Mouse (Mus musculus) intestine, embryonic 16.5 days (tissue): Measurements from ENCODE around the gene Evi5. TPM values are rescaled to one million over a fixed set of nuclear protein-coding genes. Genes with fewer than 3 reads are reported as not detected.

Experiments used
- ATAC-seq: fragments of 200-750 bp; cut with Nextera tagmentation; 2 replicates; pipeline ENCODE4 v1.8.0; 2017; ENCODE audit warnings: moderate TSS enrichment, moderate library complexity
- H3K27ac ChIP-seq: fragments of 300-500 bp; sonication (generic); 2 replicates; pipeline ENCODE4 v1.5.1; 2014; ENCODE audit warnings: mild to moderate bottlenecking, low read length
- H3K27me3 ChIP-seq: fragments of 300-500 bp; sonication (generic); replicated peaks from 2 replicates; pipeline ENCODE4 v1.6.1; 2014; ENCODE audit warnings: low read length, control low read depth, mixed read lengths; ENCODE audit not compliant: control insufficient read depth, insufficient read depth
- H3K36me3 ChIP-seq: fragments of 300-500 bp; sonication (generic); 2 replicates; pipeline ENCODE4 v1.6.1; 2014; ENCODE audit warnings: low read length, control low read depth; ENCODE audit not compliant: control insufficient read depth, insufficient read depth
- H3K4me1 ChIP-seq: fragments of 300-500 bp; sonication (generic); 2 replicates; pipeline ENCODE4 v1.6.1; 2014; ENCODE audit warnings: low read length, control low read depth, mixed read lengths; ENCODE audit not compliant: control insufficient read depth, insufficient read depth
- H3K4me2 ChIP-seq: fragments of 300-500 bp; sonication (generic); 2 replicates; pipeline ENCODE4 v1.6.1; 2014; ENCODE audit warnings: low read depth, low read length, control low read depth
- H3K4me3 ChIP-seq: fragments of 300-500 bp; sonication (generic); 2 replicates; pipeline ENCODE4 v1.5.1; 2014; ENCODE audit warnings: mild to moderate bottlenecking, low read length
- H3K9ac ChIP-seq: fragments of 300-500 bp; sonication (generic); 2 replicates; pipeline ENCODE4 v1.6.1; 2014; ENCODE audit warnings: low read depth, low read length
- H3K9me3 ChIP-seq: fragments of 300-500 bp; sonication (generic); 2 replicates; pipeline ENCODE4 v1.6.1; 2016; ENCODE audit warnings: low read length, control low read depth; ENCODE audit not compliant: control insufficient read depth
- WGBS: fragments of 180-500 bp; shearing (Covaris S2); extraction: QIAGEN DNeasy Blood & Tissue Kit; methylation state at CpG from one replicate; pipeline ENCODE4 v1.1.7; 2014; 5-methylcytosine and 5-hydroxymethylcytosine counted together
- polyA plus RNA-seq: library from polyadenylated mRNA; unstranded; fragments of >200 nt; fragmentation: Nextera tagmentation; extraction: Ambion mirVana; gene quantifications from 2 replicates; pipeline ENCODE4 v1.2.1, GENCODE M21; 2015

The Evi5 gene
- polyA plus RNA-seq, 1 experiment from 2014 or later, result 53.4 TPM

DNA sequence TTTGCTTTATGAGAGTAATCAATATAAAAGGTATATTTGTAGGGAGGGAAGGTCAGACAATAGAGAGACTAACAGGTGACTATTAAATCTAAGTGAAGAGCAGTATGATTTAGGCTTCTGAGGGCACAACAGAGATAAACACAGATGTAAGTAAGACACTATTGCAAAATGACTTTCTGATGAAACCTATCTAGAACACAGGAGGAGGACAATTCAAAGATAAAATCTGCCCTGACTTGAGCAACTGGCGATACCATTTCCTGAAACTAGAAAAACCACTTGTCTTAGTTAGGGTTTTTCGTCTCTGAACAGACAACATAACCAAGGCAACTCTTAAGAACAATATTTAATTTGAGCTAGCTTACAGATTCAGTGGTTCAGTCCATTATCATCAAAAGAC is 19.4 kb downstream of the Evi5 start:
- H3K9ac ChIP-seq, result no peak overlapping the region
- H3K4me1 ChIP-seq, result peaks cover 17% of the 10 kb centered on the region
- H3K36me3 ChIP-seq, result no peaks in the 10 kb centered on the region
- H3K27ac ChIP-seq, result no peak overlapping the region
- no peaks in the 10 kb centered on the region for H3K27me3 ChIP-seq
- no peaks in the 10 kb centered on the region for H3K9me3 ChIP-seq
- H3K4me2 ChIP-seq, result no peak overlapping the region
- WGBS, result 64% methylated on average over 2 of the region's 2 CpGs
- ATAC-seq, result no peak
- no peak overlapping the region for H3K4me3 ChIP-seq

DNA sequence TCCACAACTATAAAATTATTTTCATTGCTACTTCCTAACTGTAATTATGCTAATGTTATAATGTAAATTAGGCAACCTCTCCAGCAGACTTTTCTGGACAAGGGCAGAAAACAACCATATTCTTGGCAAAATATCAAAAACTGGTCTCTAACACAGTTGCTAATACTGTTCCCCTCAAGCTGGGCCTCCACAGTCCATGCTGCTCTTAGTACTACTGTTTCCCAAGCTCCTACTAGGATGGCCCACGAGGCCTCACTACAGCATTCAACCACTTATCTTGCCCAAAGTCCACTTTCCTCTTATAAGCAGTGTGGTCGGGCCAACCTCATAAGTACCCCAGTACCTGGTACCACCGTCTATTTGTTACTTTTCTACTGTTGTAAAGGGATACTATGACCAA is 20.4 kb downstream of the Evi5 start:
- no peak overlapping the region for H3K4me3 ChIP-seq
- H3K27me3 ChIP-seq, result no peaks in the 10 kb centered on the region
- H3K4me2 ChIP-seq, result no peak overlapping the region
- ATAC-seq, result peak; percentile 74
- H3K27ac ChIP-seq, result peak overlapping the region; percentile 65; the same call in 1 of the 2 replicates
- H3K4me1 ChIP-seq, result peaks cover 17% of the 10 kb centered on the region
- H3K9me3 ChIP-seq, result no peaks in the 10 kb centered on the region
- H3K36me3 ChIP-seq, result peaks cover 2% of the 10 kb centered on the region; the same call in 1 of the 2 replicates
- H3K9ac ChIP-seq, result no peak overlapping the region
- 50% methylated on average over 3 of the region's 3 CpGs for WGBS

DNA sequence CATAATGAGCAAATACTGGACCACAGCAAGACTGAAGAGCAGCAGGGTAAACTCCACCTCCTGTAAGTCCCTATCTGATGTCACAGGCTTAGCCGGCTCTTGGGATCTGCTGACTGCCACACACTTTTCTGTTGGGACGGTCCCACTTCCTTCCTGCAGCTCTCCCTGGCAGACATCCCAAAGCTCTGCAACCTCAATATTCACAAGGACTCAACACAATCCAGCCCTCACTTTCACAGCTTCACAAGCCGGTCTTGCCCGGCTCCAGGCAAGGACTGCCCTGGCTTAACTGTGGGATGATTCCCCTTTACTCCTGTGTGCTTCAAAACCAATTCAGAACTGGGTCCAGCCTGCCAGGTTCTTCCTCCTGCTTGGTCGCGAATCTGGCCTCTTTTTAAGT is 21.1 kb downstream of the Evi5 start:
- Histone ChIP-seq H3K9me3 (no peaks in the 10 kb centered on the region), H3K27ac (peak overlapping the region; percentile 65), H3K4me1 (peaks cover 17% of the 10 kb centered on the region), H3K9ac (no peak overlapping the region; the same call in 1 of the 2 replicates), H3K36me3 (peaks cover 2% of the 10 kb centered on the region; the same call in 1 of the 2 replicates), H3K4me2 (no peak overlapping the region), H3K27me3 (no peaks in the 10 kb centered on the region), H3K4me3 (no peak overlapping the region)
- peak; percentile 44 for ATAC-seq
- WGBS, result 35% methylated on average over 6 of the region's 6 CpGs

DNA sequence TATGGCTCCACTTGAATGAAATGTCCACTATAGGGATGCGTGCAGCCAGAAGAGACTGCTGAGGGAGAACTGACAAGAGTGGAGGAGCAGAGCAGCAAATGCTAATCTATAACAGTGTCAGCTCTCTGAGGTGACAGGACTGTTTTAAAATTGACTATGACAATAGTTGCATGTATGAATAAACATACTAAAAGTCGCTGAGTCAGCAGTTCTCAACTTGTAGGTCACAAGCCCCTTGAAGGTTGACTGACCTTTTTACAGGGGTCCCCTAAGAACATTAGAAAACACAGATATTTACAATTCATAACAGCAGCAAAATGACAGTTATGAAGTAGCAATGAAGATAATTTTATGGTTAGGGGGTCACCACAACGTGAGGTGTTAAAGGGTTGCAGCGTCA is 25.9 kb downstream of the Evi5 start:
- H3K4me3 ChIP-seq, result no peak overlapping the region
- H3K27me3 ChIP-seq, result no peaks in the 10 kb centered on the region
- no peak overlapping the region for H3K27ac ChIP-seq
- H3K36me3 ChIP-seq, result peaks cover 2% of the 10 kb centered on the region; the same call in 1 of the 2 replicates
- H3K4me1 ChIP-seq, result peaks cover 4% of the 10 kb centered on the region
- H3K9ac ChIP-seq, result no peak overlapping the region
- H3K9me3 ChIP-seq, result no peaks in the 10 kb centered on the region
- ATAC-seq, result no peak
- H3K4me2 ChIP-seq, result no peak overlapping the region
- WGBS, result 89% methylated on average over 4 of the region's 4 CpGs

DNA sequence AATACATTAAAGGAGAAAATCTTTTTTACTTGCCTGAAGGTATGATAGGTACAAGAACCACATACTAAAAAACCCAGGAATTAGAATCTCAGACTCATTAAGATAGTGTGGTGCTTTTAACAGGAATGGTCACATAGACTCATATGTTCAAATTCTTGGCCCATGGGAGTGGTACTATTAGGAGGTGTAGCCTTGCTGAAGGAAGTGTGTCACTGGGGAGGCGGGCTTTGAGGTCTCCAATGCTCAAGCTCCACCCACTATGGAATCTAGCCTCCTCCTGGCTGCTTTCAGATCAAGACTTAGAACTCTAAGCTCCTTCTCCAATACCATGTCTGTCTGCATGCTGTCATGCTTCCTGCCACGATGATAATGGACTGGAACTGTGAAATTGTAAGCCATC is 27.1 kb downstream of the Evi5 start:
- no peaks in the 10 kb centered on the region for H3K9me3 ChIP-seq
- no peak overlapping the region for H3K27ac ChIP-seq
- H3K4me3 ChIP-seq, result no peak overlapping the region
- no peak for ATAC-seq
- H3K36me3 ChIP-seq, result peaks cover 2% of the 10 kb centered on the region; the same call in 1 of the 2 replicates
- no peaks in the 10 kb centered on the region for H3K27me3 ChIP-seq
- no peaks in the 10 kb centered on the region for H3K4me1 ChIP-seq
- H3K9ac ChIP-seq, result no peak overlapping the region
- H3K4me2 ChIP-seq, result no peak overlapping the region
- WGBS, result 88% methylated on average over 2 of the region's 2 CpGs

DNA sequence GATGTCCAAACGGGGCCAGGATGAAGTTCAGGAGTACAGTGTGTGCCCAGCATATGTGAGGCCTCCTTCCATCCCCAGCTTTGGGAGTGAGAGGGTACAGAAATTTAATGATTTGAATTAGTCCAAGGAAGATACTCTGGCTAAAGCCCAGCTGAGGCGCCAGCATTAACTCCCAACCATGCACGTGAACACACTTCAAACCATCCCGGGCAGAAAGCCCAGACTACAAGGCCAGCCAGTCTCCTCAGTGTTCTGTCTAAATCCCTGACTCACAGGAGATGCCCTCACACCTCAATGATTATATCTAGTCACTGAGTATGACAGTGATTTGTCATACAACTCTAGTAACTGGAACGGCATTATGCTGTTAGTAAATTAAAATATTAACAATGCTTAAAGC is 27.6 kb downstream of the Evi5 start:
- no peaks in the 10 kb centered on the region for H3K27me3 ChIP-seq
- H3K4me2 ChIP-seq, result no peak overlapping the region
- no peak for ATAC-seq

DNA sequence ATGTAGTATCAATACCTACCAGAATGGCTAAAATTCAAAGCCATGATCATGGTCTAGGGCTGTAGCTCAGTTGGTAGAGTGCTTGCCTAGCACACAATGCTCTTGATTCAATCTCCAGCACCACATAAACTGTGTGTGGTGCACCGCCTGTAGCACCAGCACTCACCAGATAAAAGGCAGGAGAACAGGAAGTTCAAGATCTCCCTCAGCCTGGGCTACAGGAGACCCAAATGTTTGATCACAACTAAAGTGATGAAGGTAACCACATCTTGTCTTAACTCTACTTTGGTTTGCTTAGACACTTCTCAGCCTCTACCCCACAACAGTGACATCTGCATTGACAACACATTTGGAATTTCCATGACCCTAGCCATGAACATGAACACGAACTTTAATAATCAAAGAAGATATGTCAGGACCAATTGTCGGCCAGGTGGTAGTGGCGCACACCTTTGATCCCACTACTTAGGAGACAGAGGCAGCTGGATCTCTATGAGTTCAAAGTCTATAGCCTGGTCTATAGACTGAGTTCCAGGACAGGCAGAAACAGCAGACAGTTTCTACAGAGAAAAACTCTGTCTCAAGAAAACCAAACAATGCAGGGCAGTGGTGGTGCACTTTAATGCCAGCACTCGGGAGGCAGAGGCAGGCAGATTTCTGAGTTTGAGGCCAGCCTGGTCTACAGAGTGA is 34.2 kb downstream of the Evi5 start:
- H3K9me3 ChIP-seq, result no peaks in the 10 kb centered on the region
- WGBS, result 87% methylated on average over 5 of the region's 5 CpGs
- peak; percentile 62; the same call in 1 of the 2 replicates for ATAC-seq

More for the DNA sequence above, 27.6 kb downstream of the Evi5 start:
- Histone ChIP-seq H3K4me1 (no peaks in the 10 kb centered on the region), H3K27ac (no peak overlapping the region), H3K4me3 (no peak overlapping the region), H3K36me3 (peaks cover 2% of the 10 kb centered on the region; the same call in 1 of the 2 replicates), H3K9ac (no peak overlapping the region), H3K9me3 (no peaks in the 10 kb centered on the region)
- 77% methylated on average over 5 of the region's 5 CpGs for WGBS

DNA sequence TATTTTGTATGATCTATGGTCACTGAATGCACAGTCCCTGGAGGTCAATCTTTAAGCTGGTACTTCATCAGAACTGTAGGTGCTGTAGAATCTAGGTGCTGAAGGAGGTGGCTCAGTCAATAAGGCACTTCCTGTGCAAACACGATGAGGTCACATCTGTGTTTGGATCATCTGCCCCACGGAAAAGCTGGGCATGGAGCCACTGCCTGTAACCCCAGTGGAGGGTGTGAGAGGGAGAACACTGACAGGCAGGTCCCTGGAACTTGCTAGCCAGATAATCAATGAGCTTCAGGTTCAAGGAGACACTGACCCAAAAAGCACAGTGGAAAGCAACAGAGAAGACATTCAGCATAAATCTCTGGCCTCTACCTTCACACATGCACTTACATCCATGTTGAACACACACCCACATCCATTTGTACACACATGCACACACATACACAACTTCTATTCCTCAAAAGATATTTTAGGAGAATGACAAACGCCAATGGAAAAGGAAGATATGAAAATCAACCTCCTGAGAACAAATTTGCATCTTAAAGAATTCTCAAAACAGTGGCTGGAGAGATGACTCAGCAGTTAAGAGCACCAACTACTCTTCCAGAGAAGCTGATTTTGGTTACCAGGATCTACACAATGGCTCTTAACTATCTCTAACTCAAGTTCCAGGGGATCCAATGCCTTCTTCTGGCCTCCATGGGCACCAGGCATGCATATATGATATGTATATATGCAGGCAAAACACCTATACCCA is 35.8 kb downstream of the Evi5 start:
- WGBS, result 43% methylated on average over 3 of the region's 3 CpGs
- ATAC-seq, result no peak

More for the DNA sequence above, 34.2 kb downstream of the Evi5 start:
- Histone ChIP-seq H3K27ac (no peak overlapping the region), H3K4me1 (no peaks in the 10 kb centered on the region), H3K4me2 (no peak overlapping the region), H3K27me3 (no peaks in the 10 kb centered on the region), H3K36me3 (no peaks in the 10 kb centered on the region), H3K4me3 (no peak overlapping the region), H3K9ac (no peak overlapping the region)

DNA sequence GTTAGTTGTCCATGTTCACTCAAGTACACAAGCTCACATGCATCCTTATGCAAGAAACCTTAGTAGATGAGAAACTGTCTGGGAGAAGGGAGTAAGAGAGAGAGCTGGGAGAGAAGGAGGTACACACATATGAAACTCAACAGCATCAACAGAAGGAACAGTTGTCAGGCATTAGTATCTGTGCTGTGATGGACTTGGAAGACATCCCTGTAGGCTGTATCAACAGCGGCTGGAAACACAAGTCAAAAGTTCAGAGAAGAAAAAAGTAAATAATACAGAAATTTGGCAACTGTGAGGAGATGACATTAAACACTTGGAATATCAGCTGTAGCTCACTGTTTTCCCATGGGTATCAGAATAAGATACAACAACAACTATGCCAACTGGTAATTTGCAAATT is 40.6 kb downstream of the Evi5 start:
- peaks cover 3% of the 10 kb centered on the region; the same call in 1 of the 2 replicates for H3K9me3 ChIP-seq
- ATAC-seq, result no peak
- H3K9ac ChIP-seq, result no peak overlapping the region
- no peak overlapping the region for H3K4me3 ChIP-seq
- H3K4me2 ChIP-seq, result no peak overlapping the region
- no peaks in the 10 kb centered on the region for H3K27me3 ChIP-seq
- peaks cover 7% of the 10 kb centered on the region; the same call in 1 of the 2 replicates for H3K4me1 ChIP-seq
- H3K27ac ChIP-seq, result no peak overlapping the region
- 49% methylated on average over 1 of the region's 1 CpGs for WGBS
- peaks cover 8% of the 10 kb centered on the region for H3K36me3 ChIP-seq

More for the DNA sequence above, 35.8 kb downstream of the Evi5 start:
- H3K27ac ChIP-seq, result no peak overlapping the region
- H3K4me2 ChIP-seq, result no peak overlapping the region
- no peaks in the 10 kb centered on the region for H3K27me3 ChIP-seq
- H3K4me1 ChIP-seq, result peaks cover 2% of the 10 kb centered on the region; the same call in 1 of the 2 replicates
- no peaks in the 10 kb centered on the region for H3K9me3 ChIP-seq
- H3K4me3 ChIP-seq, result no peak overlapping the region
- H3K9ac ChIP-seq, result no peak overlapping the region
- no peaks in the 10 kb centered on the region for H3K36me3 ChIP-seq
